Mouse (Mus musculus) stomach, postnatal 0 days (tissue): ENCODE data around the gene Gm17949. TPM values are rescaled to one million over a fixed set of nuclear protein-coding genes. Genes with fewer than 3 reads are reported as not detected.

ENCODE experiments used
- ATAC-seq: fragments of 200-750 bp; cut with Nextera tagmentation; 2 replicates; pipeline ENCODE4 v1.8.0; 2017; ENCODE audit not compliant: low FRiP score, low TSS enrichment
- DNase-seq: peaks from one replicate; pipeline ENCODE4 v3.0.0-alpha.2; 2016; ENCODE audit warnings: low spot score
- H3K27ac ChIP-seq: fragments of 300-500 bp; sonication (generic); replicated peaks from 2 replicates; pipeline ENCODE4 v1.5.1; 2014; ENCODE audit warnings: mild to moderate bottlenecking, control low read depth
- H3K27me3 ChIP-seq: fragments of 300-500 bp; sonication (generic); 2 replicates; pipeline ENCODE4 v1.6.1; 2014; ENCODE audit warnings: low read length; ENCODE audit not compliant: control insufficient read depth, insufficient read depth
- H3K36me3 ChIP-seq: fragments of 300-500 bp; sonication (generic); 2 replicates; pipeline ENCODE4 v1.6.1; 2014; ENCODE audit warnings: low read length, mixed read lengths; ENCODE audit not compliant: control insufficient read depth, insufficient read depth
- H3K4me1 ChIP-seq: fragments of 300-500 bp; sonication (generic); replicated peaks from 2 replicates; pipeline ENCODE4 v1.6.1; 2014; ENCODE audit warnings: antibody characterized with exemption; ENCODE audit not compliant: control insufficient read depth, insufficient read depth
- H3K4me2 ChIP-seq: fragments of 300-500 bp; sonication (generic); replicated peaks from 2 replicates; pipeline ENCODE4 v1.6.1; 2014; ENCODE audit warnings: low read depth, mild to moderate bottlenecking, control low read depth, moderate library complexity
- H3K4me3 ChIP-seq: fragments of 300-500 bp; sonication (generic); 2 replicates; pipeline ENCODE4 v1.5.1; 2014; ENCODE audit warnings: low read depth, low read length, control low read depth
- H3K9ac ChIP-seq: fragments of 300-500 bp; sonication (generic); 2 replicates; pipeline ENCODE4 v1.6.1; 2014; ENCODE audit warnings: mild to moderate bottlenecking, low read length, control low read depth, mixed read lengths
- H3K9me3 ChIP-seq: fragments of 300-500 bp; sonication (generic); 2 replicates; pipeline ENCODE4 v1.6.1; 2016; ENCODE audit warnings: low read length; ENCODE audit not compliant: control insufficient read depth
- CTCF ChIP-seq: IDR thresholded peaks from 2 replicates; pipeline ENCODE4 v1.5.1; 2016; ENCODE audit warnings: antibody characterized with exemption, low read depth, mild to moderate bottlenecking, moderate library complexity
- EP300 ChIP-seq: optimal IDR thresholded peaks from 2 replicates; pipeline ENCODE3; 2016; ENCODE audit warnings: antibody characterized with exemption
- WGBS: fragments of 180-500 bp; shearing (Covaris S2); extraction: QIAGEN DNeasy Blood & Tissue Kit; methylation state at CpG from one replicate; pipeline ENCODE4 v1.1.7; 2014; 5-methylcytosine and 5-hydroxymethylcytosine counted together
- polyA plus RNA-seq: library from polyadenylated mRNA; unstranded; fragments of >200 nt; fragmentation: Nextera tagmentation; extraction: Ambion mirVana; gene quantifications from 2 replicates; pipeline ENCODE4 v1.2.1, GENCODE M21; 2015

Gene Gm17949
- polyA plus RNA-seq, 1 experiment from 2014 or later = 0.45 TPM

GRCm38 (mm10) chr17:56970081-56970480, 41.2 kb upstream of the Gm17949 start:
- no peak for ATAC-seq
- no peaks in the 10 kb centered on the region for H3K27me3 ChIP-seq
- H3K9ac ChIP-seq = no peak overlapping the region
- TF ChIP-seq CTCF (no peak), EP300 (no peak)
- H3K4me2 ChIP-seq = no peak overlapping the region
- no peaks in the 10 kb centered on the region for H3K4me1 ChIP-seq
- whole genome bisulfite sequencing = 66% methylated on average over 5 of the region's 5 CpGs
- DNase-seq = no peak
- H3K9me3 ChIP-seq = no peaks in the 10 kb centered on the region
- no peak overlapping the region for H3K27ac ChIP-seq
- no peak overlapping the region for H3K4me3 ChIP-seq
- no peaks in the 10 kb centered on the region for H3K36me3 ChIP-seq

DNA sequence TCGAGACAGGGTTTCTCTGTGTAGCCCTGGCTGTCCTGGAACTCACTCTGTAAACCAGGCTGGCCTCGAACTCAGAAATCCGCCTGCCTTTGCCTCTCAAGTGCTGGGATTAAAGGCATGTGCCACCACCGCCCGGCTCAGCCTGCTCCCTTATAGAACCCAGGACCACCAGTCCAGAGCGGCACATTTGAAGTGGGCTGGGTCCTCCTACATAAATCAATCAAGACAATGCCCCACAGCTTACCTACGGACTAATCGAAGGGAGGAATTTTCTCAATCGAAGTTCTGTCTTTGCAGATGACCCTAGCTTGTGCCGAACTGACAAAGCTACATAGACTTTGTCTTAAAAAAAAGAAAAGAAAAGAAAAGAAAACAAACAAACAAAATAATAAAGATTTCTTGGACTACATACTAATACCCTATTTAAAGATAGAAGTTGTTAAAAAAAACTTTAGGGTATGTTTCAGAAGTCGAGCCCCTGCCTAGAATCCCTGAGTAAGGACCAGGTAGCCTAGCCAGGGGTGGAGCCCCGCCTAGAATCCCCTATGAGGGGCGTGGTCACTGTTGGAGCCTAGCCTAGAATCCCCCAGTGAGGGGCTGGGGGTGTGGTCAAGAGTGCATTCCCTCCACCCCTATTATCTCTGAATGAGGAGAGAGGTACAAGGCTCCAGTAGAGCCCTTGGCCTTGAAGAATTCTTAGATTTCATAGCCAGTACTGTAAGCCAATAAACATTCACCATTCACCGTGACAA, 37.1 kb upstream of the Gm17949 start:
- peak; percentile 11 for DNase-seq

DNA sequence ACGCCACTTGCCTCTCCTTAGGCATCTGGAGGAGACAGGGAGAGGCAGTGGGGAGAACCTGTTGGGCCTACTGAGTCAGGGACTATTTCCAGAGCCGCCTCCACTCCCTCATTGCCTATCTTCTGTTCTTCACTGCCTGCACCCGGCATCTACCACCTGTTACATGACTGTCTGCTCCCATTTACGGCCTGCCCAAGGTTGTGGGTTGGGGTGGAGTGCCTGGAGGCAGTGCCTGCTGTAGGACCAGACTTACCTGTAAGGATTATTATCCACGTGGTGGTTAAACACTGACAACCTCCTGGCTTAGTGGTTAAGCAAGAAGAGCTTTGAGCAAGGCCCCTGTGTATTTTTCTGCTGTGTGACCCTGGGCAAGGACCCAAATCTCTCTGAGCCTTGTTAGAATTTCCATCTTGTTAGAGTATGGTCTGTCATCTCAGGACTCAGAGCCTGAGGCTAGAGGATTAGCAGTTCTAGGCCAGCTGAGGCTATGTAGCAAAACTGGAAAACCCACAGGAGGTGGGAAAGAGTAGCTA, 36.5 kb upstream of the Gm17949 start:
- no peak overlapping the region for H3K4me3 ChIP-seq
- TF ChIP-seq EP300 (no peak), CTCF (no peak)
- WGBS = 63% methylated on average over 5 of the region's 5 CpGs
- ATAC-seq (peak; percentile 56; the same call in 1 of the 2 replicates), DNase-seq (peak; percentile 12)
- no peaks in the 10 kb centered on the region for H3K36me3 ChIP-seq
- H3K4me2 ChIP-seq = no peak overlapping the region
- no peak overlapping the region for H3K27ac ChIP-seq
- H3K9me3 ChIP-seq = no peaks in the 10 kb centered on the region
- no peaks in the 10 kb centered on the region for H3K27me3 ChIP-seq
- H3K9ac ChIP-seq = no peak overlapping the region
- H3K4me1 ChIP-seq = no peaks in the 10 kb centered on the region

More for the DNA sequence above, 37.1 kb upstream of the Gm17949 start:
- Histone ChIP-seq H3K4me1 (no peaks in the 10 kb centered on the region), H3K27me3 (no peaks in the 10 kb centered on the region), H3K4me3 (no peak overlapping the region), H3K36me3 (no peaks in the 10 kb centered on the region), H3K9ac (no peak overlapping the region), H3K4me2 (no peak overlapping the region), H3K9me3 (no peaks in the 10 kb centered on the region), H3K27ac (no peak overlapping the region)
- ATAC-seq = 0 out of 2 replicates have a peak, but pooled peaks have one; percentile 31
- 60% methylated on average over 13 of the region's 14 CpGs for WGBS
- TF ChIP-seq EP300 (no peak), CTCF (no peak)

DNA sequence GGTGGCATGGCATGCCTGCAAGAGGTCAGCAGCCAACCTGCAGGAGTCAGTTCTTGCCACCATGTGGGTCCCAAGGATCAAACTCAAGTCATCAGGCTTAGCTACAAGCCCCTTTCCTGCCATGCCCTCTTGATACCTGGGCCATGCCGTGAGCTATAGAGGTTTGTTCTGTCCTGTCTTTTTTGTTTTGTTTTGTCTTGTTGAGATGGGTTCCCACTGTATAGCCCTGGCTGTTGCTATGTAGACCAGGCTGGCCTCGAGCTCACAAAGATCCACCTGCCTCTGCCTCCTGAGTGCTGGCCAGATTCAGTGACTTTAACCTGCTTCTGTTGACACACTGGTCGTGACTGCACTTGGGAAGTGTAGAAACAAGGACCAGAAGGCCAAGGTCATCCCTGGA, 35.9 kb upstream of the Gm17949 start:
- H3K4me1 ChIP-seq = no peaks in the 10 kb centered on the region
- H3K4me3 ChIP-seq = no peak overlapping the region
- DNase-seq = peak; percentile 3
- no peak overlapping the region for H3K27ac ChIP-seq
- no peak overlapping the region for H3K9ac ChIP-seq
- WGBS = 73% methylated on average over 3 of the region's 3 CpGs
- ATAC-seq = no peak
- H3K9me3 ChIP-seq = no peaks in the 10 kb centered on the region
- no peak overlapping the region for H3K4me2 ChIP-seq
- no peaks in the 10 kb centered on the region for H3K36me3 ChIP-seq
- TF ChIP-seq CTCF (no peak), EP300 (no peak)
- no peaks in the 10 kb centered on the region for H3K27me3 ChIP-seq

DNA sequence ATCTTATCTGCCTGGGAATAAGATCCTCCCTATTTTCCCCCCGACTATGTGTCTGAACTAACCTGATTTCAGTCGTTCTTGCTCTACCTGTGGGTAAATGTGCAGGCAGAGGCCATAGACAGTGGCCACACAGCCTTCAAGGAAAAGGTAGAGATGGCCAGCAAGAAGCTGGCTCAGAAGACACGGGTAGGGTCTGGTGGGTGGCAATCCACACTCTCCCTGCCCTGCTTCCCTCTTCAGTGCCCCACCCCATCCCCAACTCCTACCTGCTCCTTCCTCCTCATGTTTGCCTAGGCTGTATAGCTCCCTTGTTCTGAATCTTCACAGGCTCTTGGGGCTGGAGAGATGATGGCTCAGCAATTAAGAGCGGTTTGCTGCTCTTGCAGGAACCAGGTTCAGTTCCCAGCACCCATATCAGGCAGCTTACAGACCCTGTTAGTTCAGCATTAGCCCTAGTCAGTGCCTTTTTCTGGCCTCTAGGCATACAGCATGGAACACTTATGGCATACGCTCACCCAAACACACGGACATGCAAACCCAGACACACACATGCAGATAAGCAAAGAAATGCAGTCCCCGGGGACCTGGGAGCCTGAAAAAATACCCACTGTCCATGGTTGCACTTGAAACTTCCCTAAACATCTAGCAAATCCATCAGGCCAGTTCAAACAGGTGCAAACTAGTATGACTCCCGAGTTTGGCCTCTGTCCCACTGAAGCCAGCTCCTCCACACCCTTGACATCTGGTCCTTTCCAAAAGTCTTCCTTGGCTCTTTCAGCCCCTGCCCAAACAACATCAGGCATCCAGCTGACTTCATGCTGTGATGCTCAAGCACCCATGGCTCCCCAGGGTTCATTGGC, 34.5 kb upstream of the Gm17949 start:
- no peak for TF ChIP-seq EP300
- TF ChIP-seq CTCF = no peak
- Histone ChIP-seq H3K4me2 (no peak overlapping the region), H3K9me3 (no peaks in the 10 kb centered on the region), H3K27me3 (no peaks in the 10 kb centered on the region), H3K4me3 (no peak overlapping the region), H3K9ac (no peak overlapping the region), H3K4me1 (no peaks in the 10 kb centered on the region), H3K36me3 (no peaks in the 10 kb centered on the region), H3K27ac (no peak overlapping the region)
- peak; percentile 13 for DNase-seq
- 58% methylated on average over 8 of the region's 8 CpGs for WGBS
- ATAC-seq = no peak
